Mouse (Mus musculus): ENCODE data around the gene Gm14406. TPM values are rescaled to one million over a fixed set of nuclear protein-coding genes. Genes with fewer than 3 reads are reported as not detected.
"Not testable (repeated sequence)": the region's sequence is repeated elsewhere in the genome, so short reads cannot be mapped to it uniquely, and the experiment has no call there.

Gm14406 gene
- polyA plus RNA-seq (2014; fragmentation: Nextera tagmentation; extraction: Ambion mirVana) = not detected in 2 replicates

GRCm38 (mm10) chr2:177577998-177578397 is at the start of gene Gm14406:
Gene Gm14406, minus strand, starts transcription at chr2:177578210.
- ATAC-seq (ENCODE audit: low FRiP score); H3K27ac ChIP-seq; H3K9ac ChIP-seq; H3K4me3 ChIP-seq (replicated peaks; ENCODE audit: low read length); DNase-seq (ENCODE audit: low spot score); H3K4me1 ChIP-seq (replicated peaks; ENCODE audit: control insufficient read depth, insufficient read depth, low read length); H3K9me3 ChIP-seq (ENCODE audit: control insufficient read depth, low read length); H3K4me2 ChIP-seq (replicated peaks); H3K27me3 ChIP-seq (ENCODE audit: control insufficient read depth, insufficient read depth, low read length); H3K36me3 ChIP-seq (replicated peaks; ENCODE audit: control insufficient read depth, insufficient read depth): not testable (repeated sequence)
- WGBS = 97% methylated on average over 2 of the region's 2 CpGs

- not testable (repeated sequence) for H3K9ac ChIP-seq; H3K27me3 ChIP-seq (ENCODE audit: control insufficient read depth, insufficient read depth, low read length); ATAC-seq (ENCODE audit: low FRiP score); H3K4me3 ChIP-seq (replicated peaks; ENCODE audit: low read length); H3K4me1 ChIP-seq (replicated peaks; ENCODE audit: control insufficient read depth, insufficient read depth, low read length); H3K27ac ChIP-seq; H3K36me3 ChIP-seq (replicated peaks; ENCODE audit: control insufficient read depth, insufficient read depth); DNase-seq (ENCODE audit: low spot score); H3K4me2 ChIP-seq (replicated peaks); H3K9me3 ChIP-seq (ENCODE audit: control insufficient read depth, low read length)
- WGBS = 83% methylated on average over 1 of the region's 2 CpGs
Measured at GRCm38 (mm10) chr2:177575141-177575540, 2.9 kb downstream of the Gm14406 start.

- H3K4me1 ChIP-seq (replicated peaks; ENCODE audit: control insufficient read depth, insufficient read depth, low read length); H3K27me3 ChIP-seq (ENCODE audit: control insufficient read depth, insufficient read depth, low read length); H3K4me2 ChIP-seq (replicated peaks); DNase-seq (ENCODE audit: low spot score); H3K4me3 ChIP-seq (replicated peaks; ENCODE audit: low read length); H3K9me3 ChIP-seq (ENCODE audit: control insufficient read depth, low read length); H3K36me3 ChIP-seq (replicated peaks; ENCODE audit: control insufficient read depth, insufficient read depth); ATAC-seq (ENCODE audit: low FRiP score); H3K27ac ChIP-seq; H3K9ac ChIP-seq: not testable (repeated sequence)
- WGBS = 79% methylated on average over 4 of the region's 4 CpGs
Measured at GRCm38 (mm10) chr2:177559365-177559764, 18.6 kb downstream of the Gm14406 start.

GRCm38 (mm10) chr2:177555261-177555660 is 22.7 kb downstream of the Gm14406 start:
- 100% methylated on average over 1 of the region's 1 CpGs for WGBS
- H3K9ac ChIP-seq; H3K27me3 ChIP-seq (ENCODE audit: control insufficient read depth, insufficient read depth, low read length); ATAC-seq (ENCODE audit: low FRiP score); H3K36me3 ChIP-seq (replicated peaks; ENCODE audit: control insufficient read depth, insufficient read depth); H3K4me2 ChIP-seq (replicated peaks); H3K27ac ChIP-seq; H3K4me3 ChIP-seq (replicated peaks; ENCODE audit: low read length); DNase-seq (ENCODE audit: low spot score); H3K4me1 ChIP-seq (replicated peaks; ENCODE audit: control insufficient read depth, insufficient read depth, low read length); H3K9me3 ChIP-seq (ENCODE audit: control insufficient read depth, low read length): not testable (repeated sequence)

- H3K4me3 ChIP-seq (replicated peaks; ENCODE audit: low read length); ATAC-seq (ENCODE audit: low FRiP score); DNase-seq (ENCODE audit: low spot score); H3K9me3 ChIP-seq (ENCODE audit: control insufficient read depth, low read length); H3K9ac ChIP-seq; H3K27me3 ChIP-seq (ENCODE audit: control insufficient read depth, insufficient read depth, low read length); H3K4me1 ChIP-seq (replicated peaks; ENCODE audit: control insufficient read depth, insufficient read depth, low read length); H3K27ac ChIP-seq; H3K36me3 ChIP-seq (replicated peaks; ENCODE audit: control insufficient read depth, insufficient read depth); H3K4me2 ChIP-seq (replicated peaks): not testable (repeated sequence)
- 85% methylated on average over 5 of the region's 5 CpGs for WGBS
Measured at GRCm38 (mm10) chr2:177537717-177538116, 40.3 kb downstream of the Gm14406 start.

- not testable (repeated sequence) for H3K4me1 ChIP-seq (replicated peaks; ENCODE audit: control insufficient read depth, insufficient read depth, low read length); H3K27me3 ChIP-seq (ENCODE audit: control insufficient read depth, insufficient read depth, low read length); ATAC-seq (ENCODE audit: low FRiP score); DNase-seq (ENCODE audit: low spot score); H3K9ac ChIP-seq; H3K27ac ChIP-seq; H3K4me2 ChIP-seq (replicated peaks); H3K9me3 ChIP-seq (ENCODE audit: control insufficient read depth, low read length); H3K4me3 ChIP-seq (replicated peaks; ENCODE audit: low read length); H3K36me3 ChIP-seq (replicated peaks; ENCODE audit: control insufficient read depth, insufficient read depth)
- 85% methylated on average over 2 of the region's 2 CpGs for WGBS
Measured at GRCm38 (mm10) chr2:177537141-177537540, 40.9 kb downstream of the Gm14406 start.

- Histone ChIP-seq H3K36me3 (replicated peaks; ENCODE audit: control insufficient read depth, insufficient read depth) (no peaks in the 10 kb centered on the region), H3K9me3 (ENCODE audit: control insufficient read depth, low read length) (no peaks in the 10 kb centered on the region), H3K4me2 (replicated peaks) (no peak overlapping the region), H3K27ac (no peak overlapping the region), H3K9ac (no peak overlapping the region), H3K27me3 (ENCODE audit: control insufficient read depth, insufficient read depth, low read length) (no peaks in the 10 kb centered on the region), H3K4me1 (replicated peaks; ENCODE audit: control insufficient read depth, insufficient read depth, low read length) (no peaks in the 10 kb centered on the region), H3K4me3 (replicated peaks; ENCODE audit: low read length) (no peak overlapping the region)
- no peak for ATAC-seq (ENCODE audit: low FRiP score)
- 81% methylated on average over 9 of the region's 9 CpGs for WGBS
- DNase-seq (ENCODE audit: low spot score) = no peak
Measured at GRCm38 (mm10) chr2:177535876-177536275, 42.1 kb downstream of the Gm14406 start.

GRCm38 (mm10) chr2:177524171-177524570 is 53.8 kb downstream of the Gm14406 start:
- not testable (repeated sequence) for ATAC-seq (ENCODE audit: low FRiP score); H3K4me2 ChIP-seq (replicated peaks); H3K4me1 ChIP-seq (replicated peaks; ENCODE audit: control insufficient read depth, insufficient read depth, low read length); H3K36me3 ChIP-seq (replicated peaks; ENCODE audit: control insufficient read depth, insufficient read depth); DNase-seq (ENCODE audit: low spot score); H3K9me3 ChIP-seq (ENCODE audit: control insufficient read depth, low read length); H3K27me3 ChIP-seq (ENCODE audit: control insufficient read depth, insufficient read depth, low read length); H3K9ac ChIP-seq; H3K27ac ChIP-seq; H3K4me3 ChIP-seq (replicated peaks; ENCODE audit: low read length)
- 91% methylated on average over 16 of the region's 16 CpGs for WGBS

- H3K4me3 ChIP-seq (replicated peaks; ENCODE audit: low read length); ATAC-seq (ENCODE audit: low FRiP score); H3K9me3 ChIP-seq (ENCODE audit: control insufficient read depth, low read length); H3K4me1 ChIP-seq (replicated peaks; ENCODE audit: control insufficient read depth, insufficient read depth, low read length); H3K27ac ChIP-seq; H3K36me3 ChIP-seq (replicated peaks; ENCODE audit: control insufficient read depth, insufficient read depth); H3K4me2 ChIP-seq (replicated peaks); H3K27me3 ChIP-seq (ENCODE audit: control insufficient read depth, insufficient read depth, low read length); H3K9ac ChIP-seq; DNase-seq (ENCODE audit: low spot score): not testable (repeated sequence)
- 91% methylated on average over 6 of the region's 6 CpGs for WGBS
Measured at GRCm38 (mm10) chr2:177523674-177524073, 54.3 kb downstream of the Gm14406 start.

GRCm38 (mm10) chr2:177523061-177523460 is 54.9 kb downstream of the Gm14406 start:
- WGBS = 95% methylated on average over 20 of the region's 20 CpGs
- Histone ChIP-seq H3K27me3 (ENCODE audit: control insufficient read depth, insufficient read depth, low read length) (no peaks in the 10 kb centered on the region), H3K4me3 (replicated peaks; ENCODE audit: low read length) (no peak overlapping the region), H3K9ac (no peak overlapping the region), H3K36me3 (replicated peaks; ENCODE audit: control insufficient read depth, insufficient read depth) (no peaks in the 10 kb centered on the region), H3K9me3 (ENCODE audit: control insufficient read depth, low read length) (0 out of 2 replicates have a peak, but pooled peaks cover 7% of the 10 kb centered on the region), H3K4me1 (replicated peaks; ENCODE audit: control insufficient read depth, insufficient read depth, low read length) (no peaks in the 10 kb centered on the region), H3K27ac (no peak overlapping the region), H3K4me2 (replicated peaks) (no peak overlapping the region)
- no peak for DNase-seq (ENCODE audit: low spot score)
- no peak for ATAC-seq (ENCODE audit: low FRiP score)
